Mouse (Mus musculus): ENCODE measurements around the gene Cry2. TPM values are rescaled to one million over a fixed set of nuclear protein-coding genes. Genes with fewer than 3 reads are reported as not detected.

Cry2 gene
- polyA plus RNA-seq, 1 experiment from 2014 or later = 38.1 TPM

DNA sequence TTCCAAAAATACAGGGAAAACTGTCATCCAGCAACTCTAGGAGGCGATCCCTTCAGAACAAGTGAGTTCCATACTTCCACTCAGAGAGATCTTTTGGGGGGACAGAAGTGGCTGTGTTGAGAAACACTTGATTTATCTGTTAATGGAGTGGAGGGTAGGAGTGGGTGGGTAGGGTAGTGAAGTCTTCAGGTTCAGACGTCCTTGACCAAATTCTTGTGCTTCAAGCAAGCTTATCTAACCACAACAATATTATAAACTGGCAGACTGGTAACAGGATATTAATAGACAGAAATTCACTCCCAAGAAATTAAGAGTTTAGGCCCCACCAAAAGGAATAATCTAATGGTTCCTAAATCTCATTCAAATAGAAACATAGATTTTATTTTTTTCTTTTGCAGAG lies 3.8 kb downstream of the Cry2 start:
- H3K36me3 ChIP-seq = peaks cover 6% of the 10 kb centered on the region; the same call in 1 of the 2 replicates
- H3K4me1 ChIP-seq = peaks cover 79% of the 10 kb centered on the region
- H3K27ac ChIP-seq = no peak overlapping the region
- H3K4me3 ChIP-seq = no peak overlapping the region
- H3K4me2 ChIP-seq (replicated peaks) = no peak overlapping the region
- 95% methylated on average over 2 of the region's 2 CpGs for WGBS
- H3K9me3 ChIP-seq (replicated peaks) = no peaks in the 10 kb centered on the region
- peaks cover under 1% of the 10 kb centered on the region; the same call in 1 of the 2 replicates for H3K27me3 ChIP-seq
- no peak for ATAC-seq (ENCODE audit: low FRiP score)
- H3K9ac ChIP-seq = no peak overlapping the region

DNA sequence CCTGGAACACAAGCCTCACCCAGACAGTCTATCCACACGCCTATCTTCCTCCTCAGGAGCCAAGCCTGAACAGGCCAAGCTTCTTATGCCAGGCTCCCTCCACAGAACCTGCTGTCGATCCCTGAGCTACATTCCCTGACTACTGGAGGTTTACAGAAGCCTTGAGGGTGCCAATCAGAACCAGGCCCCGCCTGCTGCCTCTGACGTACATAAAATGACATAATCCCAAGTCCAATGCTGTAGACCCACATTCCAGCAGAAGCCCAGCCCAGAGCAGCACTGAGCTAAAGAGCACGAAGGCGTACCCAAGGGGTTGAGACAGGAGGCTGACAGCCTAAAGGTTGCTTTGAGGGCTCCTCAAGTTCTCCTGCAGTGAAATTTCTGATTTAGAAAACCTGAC lies 6.0 kb downstream of the Cry2 start:
- Histone ChIP-seq H3K4me1 (peaks cover 85% of the 10 kb centered on the region), H3K9me3 (replicated peaks) (no peaks in the 10 kb centered on the region), H3K36me3 (peaks cover 23% of the 10 kb centered on the region), H3K27ac (no peak overlapping the region), H3K9ac (no peak overlapping the region), H3K4me2 (replicated peaks) (no peak overlapping the region), H3K27me3 (no peaks in the 10 kb centered on the region), H3K4me3 (no peak overlapping the region)
- 66% methylated on average over 6 of the region's 6 CpGs for WGBS
- ATAC-seq (ENCODE audit: low FRiP score) = no peak

DNA sequence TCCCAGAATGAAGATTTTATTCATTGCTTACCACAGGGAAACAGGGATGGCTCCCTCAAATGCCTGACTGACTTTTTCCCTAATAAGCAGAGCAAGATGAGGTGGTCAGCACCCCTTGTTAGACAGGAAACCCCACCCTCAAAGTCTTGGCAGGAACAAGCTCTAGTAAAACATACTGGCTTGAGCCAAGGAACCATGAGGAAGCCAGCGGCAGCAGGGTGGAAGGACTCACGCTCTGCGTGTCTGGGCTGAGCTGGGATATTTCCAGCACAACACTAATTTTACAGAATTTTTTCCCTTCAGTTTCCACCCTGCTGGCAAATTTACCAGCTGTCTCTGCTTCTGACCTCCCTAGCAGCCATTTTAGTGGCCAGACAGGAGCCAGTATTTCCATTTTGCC lies 7.4 kb downstream of the Cry2 start:
- no peak overlapping the region for H3K4me3 ChIP-seq
- no peaks in the 10 kb centered on the region for H3K9me3 ChIP-seq (replicated peaks)
- H3K9ac ChIP-seq = no peak overlapping the region
- H3K27me3 ChIP-seq = no peaks in the 10 kb centered on the region
- H3K36me3 ChIP-seq = peaks cover 38% of the 10 kb centered on the region
- ATAC-seq (ENCODE audit: low FRiP score) = no peak
- H3K27ac ChIP-seq = no peak overlapping the region; the same call in 1 of the 2 replicates
- H3K4me1 ChIP-seq = peaks cover 71% of the 10 kb centered on the region
- 79% methylated on average over 3 of the region's 3 CpGs for WGBS
- no peak overlapping the region for H3K4me2 ChIP-seq (replicated peaks)

DNA sequence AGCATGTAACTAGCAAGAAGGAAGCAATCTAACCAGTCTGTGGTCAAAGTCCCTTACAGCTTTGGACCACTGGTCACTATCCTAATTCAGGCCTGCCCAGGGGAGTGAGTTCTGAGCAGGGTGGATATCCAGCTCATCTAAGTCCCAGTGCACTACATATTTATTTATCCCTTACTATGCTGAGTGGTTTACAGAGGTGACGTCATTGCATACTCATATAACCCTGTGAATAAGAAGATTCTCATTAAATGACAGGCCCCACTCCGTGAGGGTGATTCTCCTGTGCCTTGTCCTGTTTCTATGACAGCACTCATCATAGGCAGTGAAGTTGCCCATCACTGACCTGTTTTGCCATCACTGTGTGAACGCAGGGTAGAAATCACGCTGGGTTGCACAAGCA lies 8.5 kb downstream of the Cry2 start:
- H3K4me3 ChIP-seq = no peak overlapping the region
- H3K36me3 ChIP-seq = peaks cover 48% of the 10 kb centered on the region
- 69% methylated on average over 4 of the region's 4 CpGs for WGBS
- no peaks in the 10 kb centered on the region for H3K9me3 ChIP-seq (replicated peaks)
- no peak; the same call in 1 of the 2 replicates for ATAC-seq (ENCODE audit: low FRiP score)
- H3K4me1 ChIP-seq = peaks cover 60% of the 10 kb centered on the region
- no peak overlapping the region for H3K4me2 ChIP-seq (replicated peaks)
- H3K27me3 ChIP-seq = no peaks in the 10 kb centered on the region
- no peak overlapping the region for H3K9ac ChIP-seq
- peak overlapping the region; percentile 82 for H3K27ac ChIP-seq

DNA sequence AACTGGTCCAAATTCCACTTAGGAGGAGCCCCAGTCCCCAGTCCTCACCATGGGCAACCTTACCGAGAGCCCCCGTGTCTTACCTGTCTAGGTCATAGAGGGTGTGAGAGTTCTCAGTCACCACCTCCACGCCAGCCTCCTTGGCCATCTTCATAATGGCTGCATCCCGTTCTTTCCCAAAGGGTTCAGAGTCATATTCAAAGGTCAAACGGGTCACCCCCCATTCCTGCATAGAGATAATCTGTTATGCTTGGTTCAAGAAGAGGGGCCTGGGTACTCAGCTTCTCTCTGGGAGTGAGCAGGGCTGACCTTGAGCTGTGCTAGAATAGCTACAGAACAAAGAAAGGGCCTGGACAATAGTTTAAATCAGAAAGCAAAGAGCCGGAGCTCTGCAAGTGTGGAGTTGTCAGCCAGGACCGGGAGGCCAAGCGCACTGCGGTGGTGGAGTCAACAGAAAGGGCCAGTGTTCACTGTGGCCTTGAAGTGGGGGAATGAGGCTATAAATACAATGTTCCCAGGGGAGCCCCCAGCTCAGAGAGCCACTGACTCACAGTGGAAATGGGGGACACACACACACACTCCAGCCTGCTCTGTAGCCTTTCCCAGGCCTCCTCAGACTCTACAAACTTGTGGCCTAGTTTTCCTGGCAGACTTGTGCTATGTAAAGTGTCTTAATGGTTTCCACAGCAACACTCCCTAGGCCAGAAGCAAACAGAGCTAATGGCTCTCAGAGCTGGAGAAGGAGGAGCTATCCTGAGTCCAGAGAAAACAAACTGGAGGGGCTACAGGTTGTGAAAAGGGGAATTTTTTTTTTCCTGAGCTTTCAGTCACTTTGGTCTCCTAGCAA lies 9.2 kb downstream of the Cry2 start:
- Histone ChIP-seq H3K27ac (peak overlapping the region; percentile 82), H3K4me2 (replicated peaks) (no peak overlapping the region), H3K9ac (no peak overlapping the region), H3K9me3 (replicated peaks) (no peaks in the 10 kb centered on the region), H3K27me3 (no peaks in the 10 kb centered on the region), H3K4me3 (no peak overlapping the region), H3K4me1 (peaks cover 56% of the 10 kb centered on the region), H3K36me3 (peaks cover 55% of the 10 kb centered on the region)
- ATAC-seq (ENCODE audit: low FRiP score) = peak; percentile 79
- 42% methylated on average over 9 of the region's 9 CpGs for WGBS

DNA sequence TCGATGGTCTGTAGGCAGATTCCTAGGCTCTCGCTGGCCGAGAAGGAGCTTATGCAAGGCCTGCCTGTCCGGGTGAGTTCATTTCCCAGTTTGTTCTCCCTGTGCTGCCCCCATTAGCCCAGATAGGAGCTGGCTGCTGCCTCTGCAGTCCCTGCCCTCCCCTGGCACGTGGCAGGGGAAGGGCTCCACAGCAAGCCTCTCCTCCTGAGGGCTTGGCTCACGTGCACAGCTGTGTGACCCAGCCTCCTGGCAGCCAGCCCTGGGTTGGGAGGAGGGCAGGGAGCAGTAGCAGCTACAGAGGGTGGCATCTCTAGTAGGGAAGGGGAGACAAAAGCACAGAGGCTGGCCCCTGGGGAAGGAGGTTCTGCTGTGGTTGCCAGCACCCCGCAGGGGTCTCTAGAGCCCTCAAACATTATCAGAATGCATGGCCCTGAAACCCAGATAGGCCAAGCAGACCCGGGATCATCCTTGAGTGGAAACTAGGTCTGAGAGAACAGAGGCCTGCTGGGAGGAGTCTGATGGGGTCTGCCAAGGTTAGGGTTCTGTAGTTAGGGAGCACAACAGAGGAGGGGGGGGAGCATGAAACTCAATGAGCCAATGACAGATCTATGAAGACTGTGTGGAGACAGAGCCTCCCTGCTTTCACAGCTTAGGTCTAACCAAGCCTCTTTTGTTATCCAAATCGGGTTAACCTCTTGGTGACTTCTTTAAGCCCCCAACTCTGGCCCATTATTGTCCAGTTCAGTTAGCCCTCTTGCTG lies 10.0 kb downstream of the Cry2 start:
- 0 out of 2 replicates have a peak, but pooled peaks have one; percentile 44 for ATAC-seq (ENCODE audit: low FRiP score)
- H3K4me2 ChIP-seq (replicated peaks) = no peak overlapping the region

DNA sequence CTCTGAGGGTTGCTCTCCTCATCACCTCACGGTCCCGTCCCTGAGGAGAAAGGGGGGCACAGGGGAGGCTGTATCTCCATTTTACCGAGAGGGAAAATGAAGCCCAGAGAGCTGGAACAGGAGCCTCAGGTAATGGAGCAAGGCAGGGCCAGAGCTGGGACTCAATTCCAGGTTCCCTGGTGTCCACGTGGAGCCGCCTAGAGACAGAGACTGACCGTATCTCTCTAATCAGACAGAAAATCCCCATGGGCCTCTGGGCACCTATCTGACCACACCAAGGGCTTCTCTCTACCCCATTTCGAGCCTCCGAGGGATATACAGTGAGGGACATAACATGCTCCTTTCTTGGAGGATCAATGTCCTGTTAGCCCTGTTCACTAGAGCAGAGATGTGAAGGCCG lies 10.7 kb downstream of the Cry2 start:
- no peaks in the 10 kb centered on the region for H3K9me3 ChIP-seq (replicated peaks)
- H3K4me2 ChIP-seq (replicated peaks) = no peak overlapping the region
- H3K4me1 ChIP-seq = peaks cover 43% of the 10 kb centered on the region
- no peaks in the 10 kb centered on the region for H3K27me3 ChIP-seq
- WGBS = 93% methylated on average over 9 of the region's 9 CpGs
- peaks cover 68% of the 10 kb centered on the region for H3K36me3 ChIP-seq
- H3K9ac ChIP-seq = no peak overlapping the region
- ATAC-seq (ENCODE audit: low FRiP score) = no peak
- H3K27ac ChIP-seq = no peak overlapping the region; the same call in 1 of the 2 replicates
- H3K4me3 ChIP-seq = no peak overlapping the region

More for the DNA sequence above, 10.0 kb downstream of the Cry2 start:
- H3K27ac ChIP-seq = peak overlapping the region; percentile 82
- H3K9me3 ChIP-seq (replicated peaks) = no peaks in the 10 kb centered on the region
- peak overlapping the region; percentile 32; the same call in 1 of the 2 replicates for H3K9ac ChIP-seq
- no peak overlapping the region for H3K4me3 ChIP-seq
- WGBS = 65% methylated on average over 9 of the region's 9 CpGs
- H3K27me3 ChIP-seq = no peaks in the 10 kb centered on the region
- peaks cover 50% of the 10 kb centered on the region for H3K4me1 ChIP-seq
- peaks cover 62% of the 10 kb centered on the region for H3K36me3 ChIP-seq

DNA sequence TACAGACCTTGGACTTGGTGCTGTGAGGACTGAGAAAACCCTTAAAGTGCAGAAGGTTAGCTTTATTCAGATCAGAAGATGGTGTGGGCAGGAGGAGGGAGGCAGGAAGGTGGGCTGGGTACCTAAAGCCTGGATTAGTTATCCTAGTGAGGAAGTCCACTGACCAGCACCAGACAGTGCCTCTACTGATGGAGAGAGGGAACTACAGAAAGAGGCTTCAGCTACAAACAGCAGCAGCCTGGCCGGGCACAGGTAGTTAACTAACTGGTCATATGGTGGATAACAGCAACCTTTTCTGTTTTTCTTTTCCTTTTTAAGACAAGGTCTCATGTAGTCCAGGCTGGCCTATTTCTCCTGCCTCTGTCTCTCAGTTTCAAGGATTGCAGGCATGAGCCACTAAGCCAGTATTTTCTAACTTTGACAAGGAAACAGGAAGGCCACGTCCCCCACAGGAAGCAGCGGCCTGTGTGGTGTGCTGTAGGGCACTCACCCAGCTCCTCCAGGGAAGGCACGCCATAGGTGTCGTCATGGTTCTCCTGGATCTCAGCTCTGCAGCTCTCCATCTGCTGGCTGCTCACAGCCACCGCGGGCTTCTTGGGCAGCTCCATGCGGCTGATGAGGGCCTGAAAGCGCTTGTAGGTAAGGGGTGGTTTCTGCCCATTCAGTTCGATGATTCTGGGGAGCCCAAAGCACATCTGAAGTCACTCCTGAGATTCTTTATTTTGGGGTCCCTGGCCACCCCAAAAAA lies 11.3 kb downstream of the Cry2 start:
- Histone ChIP-seq H3K4me3 (no peak overlapping the region), H3K27ac (no peak overlapping the region), H3K4me2 (replicated peaks) (no peak overlapping the region), H3K36me3 (peaks cover 74% of the 10 kb centered on the region), H3K4me1 (peaks cover 40% of the 10 kb centered on the region), H3K9me3 (replicated peaks) (no peaks in the 10 kb centered on the region), H3K27me3 (no peaks in the 10 kb centered on the region), H3K9ac (no peak overlapping the region)
- WGBS = 75% methylated on average over 10 of the region's 10 CpGs
- ATAC-seq (ENCODE audit: low FRiP score) = no peak

DNA sequence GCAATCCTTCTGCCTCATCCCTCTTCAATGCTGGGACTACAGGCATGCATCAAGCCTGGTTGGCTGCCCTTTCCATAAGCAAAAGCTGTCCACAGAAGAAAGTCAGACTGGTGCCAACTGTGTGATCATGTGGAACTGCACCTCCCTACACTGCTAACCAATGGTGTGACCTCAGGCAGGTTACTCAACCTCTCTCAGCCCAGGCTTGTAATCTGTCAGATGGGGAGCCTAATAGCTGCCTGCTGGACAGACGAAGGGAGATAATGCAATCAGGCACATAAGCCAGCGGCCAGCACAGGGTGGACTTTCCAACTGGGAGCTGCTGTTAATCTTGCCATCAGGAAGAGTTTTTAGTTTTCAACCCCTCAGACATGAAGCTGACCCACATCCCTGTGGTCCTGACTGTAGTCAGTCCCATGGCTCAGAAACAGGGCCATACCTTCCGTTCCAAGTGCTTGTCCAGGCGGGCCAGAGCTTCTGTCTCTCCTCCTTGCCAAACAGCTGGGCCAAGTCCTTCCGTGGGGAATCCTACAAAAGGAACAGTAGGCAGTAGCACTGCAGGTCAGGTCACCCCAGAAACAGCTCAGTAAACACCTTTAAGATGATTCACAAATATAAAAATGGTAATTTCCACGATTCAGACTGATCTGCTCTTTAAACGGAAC lies 12.0 kb downstream of the Cry2 start:
- no peak overlapping the region for H3K4me3 ChIP-seq
- no peak overlapping the region for H3K27ac ChIP-seq
- no peaks in the 10 kb centered on the region for H3K9me3 ChIP-seq (replicated peaks)
- H3K9ac ChIP-seq = no peak overlapping the region
- 95% methylated on average over 7 of the region's 7 CpGs for WGBS
- peaks cover 36% of the 10 kb centered on the region for H3K4me1 ChIP-seq
- no peak for ATAC-seq (ENCODE audit: low FRiP score)
- peaks cover 78% of the 10 kb centered on the region for H3K36me3 ChIP-seq
- no peaks in the 10 kb centered on the region for H3K27me3 ChIP-seq
- H3K4me2 ChIP-seq (replicated peaks) = no peak overlapping the region

DNA sequence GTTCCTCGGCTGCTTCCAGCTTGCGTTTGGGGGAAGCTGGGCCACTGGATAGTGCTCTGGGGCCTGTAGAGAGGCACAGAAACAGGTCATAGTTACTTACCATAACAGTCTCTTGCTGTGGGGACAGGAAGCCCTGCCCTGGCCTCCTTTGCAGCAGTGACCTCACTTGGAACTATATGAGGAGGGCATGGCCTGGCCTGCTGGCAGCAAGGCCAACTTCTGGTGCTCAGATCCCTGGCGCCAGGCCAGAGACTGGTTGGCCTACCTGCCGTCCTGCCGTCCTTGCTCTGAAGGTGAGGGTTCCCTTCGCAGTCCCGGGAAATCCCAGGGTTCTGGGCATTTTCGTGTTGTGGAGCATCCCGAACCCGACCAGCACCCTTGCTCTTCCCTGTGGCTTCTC lies 22.1 kb downstream of the Cry2 start:
- no peaks in the 10 kb centered on the region for H3K27me3 ChIP-seq
- no peak overlapping the region for H3K4me3 ChIP-seq
- H3K36me3 ChIP-seq = peaks cover 95% of the 10 kb centered on the region

DNA sequence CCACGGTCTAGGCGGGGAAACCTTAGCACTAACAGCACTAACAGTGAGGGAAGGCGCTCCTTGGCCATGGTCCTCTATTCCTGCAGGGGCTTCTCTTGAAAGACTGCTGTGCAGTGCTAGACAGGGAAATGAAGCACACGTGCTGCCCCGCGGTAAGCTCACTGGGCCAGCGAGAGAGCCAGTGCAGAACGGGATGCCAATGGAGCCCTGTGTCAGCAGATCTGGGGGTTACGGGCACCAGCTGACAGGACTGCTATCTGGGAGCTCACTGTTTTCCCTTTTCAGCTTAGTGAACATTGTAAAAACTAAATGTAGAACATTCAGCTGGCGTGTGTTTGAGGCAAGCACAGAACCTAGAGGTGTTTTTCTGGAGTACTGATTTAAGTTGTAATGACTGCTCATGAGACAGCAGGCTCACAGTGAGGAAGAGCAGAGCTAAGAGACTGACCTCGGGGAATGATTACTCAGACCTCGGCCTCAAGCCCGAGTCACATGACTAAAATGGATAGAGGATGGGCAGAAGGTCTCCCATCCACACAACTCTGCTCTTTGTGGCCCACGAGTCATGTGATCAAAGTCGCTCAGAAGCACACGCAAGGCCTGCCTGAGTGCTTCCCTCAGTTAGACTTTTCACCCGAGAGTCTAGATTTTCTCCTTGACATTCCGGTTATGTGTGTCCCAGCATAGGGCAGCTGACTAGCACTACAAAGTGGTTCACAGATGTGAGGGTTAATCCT lies 25.4 kb downstream of the Cry2 start:
- WGBS = 91% methylated on average over 18 of the region's 18 CpGs

More for the DNA sequence above, 22.1 kb downstream of the Cry2 start:
- 91% methylated on average over 10 of the region's 10 CpGs for WGBS
- H3K27ac ChIP-seq = no peak overlapping the region
- H3K4me2 ChIP-seq (replicated peaks) = no peak overlapping the region
- H3K4me1 ChIP-seq = no peaks in the 10 kb centered on the region
- no peaks in the 10 kb centered on the region for H3K9me3 ChIP-seq (replicated peaks)
- no peak overlapping the region for H3K9ac ChIP-seq
- no peak for ATAC-seq (ENCODE audit: low FRiP score)

More for the DNA sequence above, 25.4 kb downstream of the Cry2 start:
- no peak overlapping the region for H3K9ac ChIP-seq
- no peak overlapping the region for H3K4me2 ChIP-seq (replicated peaks)
- no peak for ATAC-seq (ENCODE audit: low FRiP score)
- no peaks in the 10 kb centered on the region for H3K27me3 ChIP-seq
- peaks cover 93% of the 10 kb centered on the region for H3K36me3 ChIP-seq
- H3K27ac ChIP-seq = no peak overlapping the region
- H3K4me1 ChIP-seq = peaks cover 14% of the 10 kb centered on the region
- no peaks in the 10 kb centered on the region for H3K9me3 ChIP-seq (replicated peaks)
- no peak overlapping the region for H3K4me3 ChIP-seq
